Mouse (Mus musculus) brain, embryonic 14.5 days (tissue): ENCODE results near the gene C1qtnf6.

Source experiments
- CTCF ChIP-seq: fragments of 200-500 bp; IDR thresholded peaks from 2 replicates; pipeline ENCODE4 v1.5.1; 2012; ENCODE audit warnings: inconsistent platforms, mild to moderate bottlenecking, moderate library complexity, borderline replicate concordance; ENCODE audit not compliant: insufficient read depth, insufficient read length; ENCODE audit errors: extremely low read depth
- POLR2A ChIP-seq: fragments of 200-500 bp; IDR thresholded peaks from 2 replicates; pipeline ENCODE4 v1.6.1; 2012; ENCODE audit warnings: mild to moderate bottlenecking, inconsistent platforms, borderline replicate concordance; ENCODE audit not compliant: poor library complexity, insufficient read depth, insufficient read length, severe bottlenecking; ENCODE audit errors: extremely low read depth

DNA sequence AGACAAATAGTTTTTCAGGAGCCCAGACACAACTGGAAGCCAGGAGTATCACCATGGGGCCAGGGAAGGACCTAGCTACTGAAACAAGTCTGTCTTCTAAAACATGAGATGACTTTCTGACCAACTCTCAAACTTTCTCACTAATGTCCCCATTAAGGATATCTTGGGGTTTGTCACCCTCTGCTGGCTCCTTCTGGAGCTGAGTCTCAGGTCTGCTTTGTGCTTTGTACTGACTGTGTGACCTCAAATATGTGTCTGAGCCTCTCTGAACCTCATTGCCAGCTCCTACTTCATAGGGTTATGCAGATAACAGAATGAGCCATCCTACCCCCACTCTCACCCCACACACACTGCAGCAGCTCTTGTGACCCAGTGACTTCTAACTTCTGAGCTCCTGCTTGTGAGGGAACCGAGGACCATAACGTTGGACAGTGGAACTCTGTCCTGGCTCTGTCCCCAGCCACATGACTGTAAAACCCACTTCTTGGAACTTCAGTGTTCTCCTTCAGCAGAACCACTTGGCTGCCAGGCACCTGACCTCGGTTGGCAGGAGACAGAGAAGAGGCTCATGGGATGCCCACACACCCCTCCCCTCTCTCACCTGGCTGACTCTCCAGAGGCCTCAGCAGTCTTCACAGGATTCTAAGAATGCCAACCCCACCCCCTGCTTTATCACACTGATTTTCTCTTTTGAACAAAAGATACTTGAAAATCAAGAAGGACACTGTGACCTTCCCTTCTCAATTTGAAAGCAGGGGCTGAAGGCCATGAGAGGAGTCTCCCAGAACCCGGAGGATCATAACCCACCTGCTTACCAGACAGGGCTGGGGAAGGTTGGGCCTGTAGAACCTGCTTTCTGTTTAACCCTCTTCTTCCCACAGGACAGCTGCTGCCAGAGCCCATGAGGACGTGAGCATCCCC is 16.5 kb upstream of the C1qtnf6 start:
- TF ChIP-seq CTCF (peak; percentile 27; the same call in 1 of the 2 replicates), POLR2A (no peak)
